Mouse (Mus musculus) heart, postnatal 0 days (tissue): Measurements from ENCODE around the gene Lcn8. TPM values are rescaled to one million over a fixed set of nuclear protein-coding genes. Genes with fewer than 3 reads are reported as not detected.

Experiments
- ATAC-seq: fragments of 200-750 bp; cut with Nextera tagmentation; 2 replicates; pipeline ENCODE4 v1.8.0; 2017; ENCODE audit warnings: low read depth, moderate number of reproducible peaks, moderate library complexity; ENCODE audit not compliant: insufficient read depth
- DNase-seq: peaks from one replicate; pipeline ENCODE4 v3.0.0-alpha.2; 2016; ENCODE audit warnings: low spot score
- H3K27ac ChIP-seq: fragments of 300-500 bp; sonication (generic); 2 replicates; pipeline ENCODE4 v1.5.1; 2014; ENCODE audit warnings: low read depth, mild to moderate bottlenecking
- H3K27me3 ChIP-seq: fragments of 300-500 bp; sonication (generic); 2 replicates; pipeline ENCODE4 v1.6.1; 2014; ENCODE audit warnings: low read length, mixed read lengths; ENCODE audit not compliant: control insufficient read depth, insufficient read depth
- H3K36me3 ChIP-seq: fragments of 300-500 bp; sonication (generic); replicated peaks from 2 replicates; pipeline ENCODE4 v1.6.1; 2014; ENCODE audit warnings: low read length, mixed read lengths; ENCODE audit not compliant: control insufficient read depth, insufficient read depth
- H3K4me1 ChIP-seq: fragments of 300-500 bp; sonication (generic); 2 replicates; pipeline ENCODE4 v1.6.1; 2014; ENCODE audit warnings: antibody characterized with exemption; ENCODE audit not compliant: control insufficient read depth, insufficient read depth
- H3K4me2 ChIP-seq: fragments of 300-500 bp; sonication (generic); 2 replicates; pipeline ENCODE4 v1.6.1; 2014; ENCODE audit warnings: low read depth, mild to moderate bottlenecking, low read length, moderate library complexity
- H3K4me3 ChIP-seq: fragments of 300-500 bp; sonication (generic); 2 replicates; pipeline ENCODE4 v1.5.1; 2014; ENCODE audit warnings: low read depth, low read length
- H3K9ac ChIP-seq: fragments of 300-500 bp; sonication (generic); replicated peaks from 2 replicates; pipeline ENCODE4 v1.6.1; 2014; ENCODE audit warnings: low read depth, low read length, mixed read lengths
- H3K9me3 ChIP-seq: fragments of 300-500 bp; sonication (generic); replicated peaks from 2 replicates; pipeline ENCODE4 v1.6.1; 2016; ENCODE audit warnings: low read length; ENCODE audit not compliant: control insufficient read depth
- CTCF ChIP-seq: IDR thresholded peaks from 2 replicates; pipeline ENCODE4 v1.5.1; 2016; ENCODE audit warnings: antibody characterized with exemption, control low read depth, low read depth
- EP300 ChIP-seq: IDR thresholded peaks from 2 replicates; pipeline ENCODE4 v1.6.1; 2016; ENCODE audit warnings: antibody characterized with exemption, low read depth
- WGBS: fragments of 180-500 bp; shearing (Covaris S2); extraction: QIAGEN DNeasy Blood & Tissue Kit; methylation state at CpG from one replicate; pipeline ENCODE4 v1.1.7; 2014; 5-methylcytosine and 5-hydroxymethylcytosine counted together
- polyA plus RNA-seq: library from polyadenylated mRNA; unstranded; fragments of >200 nt; fragmentation: Nextera tagmentation; extraction: Ambion mirVana; gene quantifications from 2 replicates; pipeline ENCODE4 v1.2.1, GENCODE M21; 2015
- total RNA-seq: library from RNA; depleted of rRNA; stranded (reverse); fragments of >200 nt; gene quantifications from 2 replicates; pipeline ENCODE4 v1.2.3, GENCODE M21; 2014; ENCODE audit warnings: low replicate concordance; rRNA removed

The Lcn8 gene
- not detected in 2 replicates for total RNA-seq
- not detected in 2 replicates for polyA plus RNA-seq

DNA sequence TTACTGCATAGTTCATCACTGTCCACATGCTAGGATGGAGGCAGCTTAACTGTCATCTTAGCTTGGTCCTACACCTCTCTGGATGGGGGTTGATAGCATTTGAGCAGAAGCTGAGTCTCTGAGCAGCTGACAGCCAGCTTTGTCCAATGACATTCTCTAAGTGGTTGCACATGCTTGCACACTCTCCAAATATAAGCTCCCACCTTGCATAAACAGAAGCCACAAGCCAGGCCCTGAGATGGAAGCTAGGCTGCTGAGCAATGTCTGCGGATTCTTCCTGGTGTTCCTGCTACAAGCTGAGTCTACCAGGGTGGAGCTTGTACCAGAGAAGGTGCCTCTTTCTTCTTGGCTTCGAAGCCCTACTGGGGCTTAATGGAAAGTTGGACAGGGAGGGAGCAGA is at the start of gene Lcn8:
TSS of gene Lcn8 (plus strand) at position 219 of the 400 bp plus-strand sequence.
- 70% methylated on average over 2 of the region's 2 CpGs for WGBS
- Histone ChIP-seq H3K27me3 (no peaks in the 10 kb centered on the region), H3K9me3 (no peaks in the 10 kb centered on the region), H3K4me3 (no peak within 1 kb of the TSS), H3K36me3 (no peaks in the 10 kb centered on the region), H3K4me2 (no peak within 1 kb of the TSS), H3K27ac (no peak within 1 kb of the TSS), H3K9ac (no peak within 1 kb of the TSS), H3K4me1 (no peaks in the 10 kb centered on the region)
- no peak for ATAC-seq
- TF ChIP-seq CTCF (no peak), EP300 (no peak)
- DNase-seq, result no peak

DNA sequence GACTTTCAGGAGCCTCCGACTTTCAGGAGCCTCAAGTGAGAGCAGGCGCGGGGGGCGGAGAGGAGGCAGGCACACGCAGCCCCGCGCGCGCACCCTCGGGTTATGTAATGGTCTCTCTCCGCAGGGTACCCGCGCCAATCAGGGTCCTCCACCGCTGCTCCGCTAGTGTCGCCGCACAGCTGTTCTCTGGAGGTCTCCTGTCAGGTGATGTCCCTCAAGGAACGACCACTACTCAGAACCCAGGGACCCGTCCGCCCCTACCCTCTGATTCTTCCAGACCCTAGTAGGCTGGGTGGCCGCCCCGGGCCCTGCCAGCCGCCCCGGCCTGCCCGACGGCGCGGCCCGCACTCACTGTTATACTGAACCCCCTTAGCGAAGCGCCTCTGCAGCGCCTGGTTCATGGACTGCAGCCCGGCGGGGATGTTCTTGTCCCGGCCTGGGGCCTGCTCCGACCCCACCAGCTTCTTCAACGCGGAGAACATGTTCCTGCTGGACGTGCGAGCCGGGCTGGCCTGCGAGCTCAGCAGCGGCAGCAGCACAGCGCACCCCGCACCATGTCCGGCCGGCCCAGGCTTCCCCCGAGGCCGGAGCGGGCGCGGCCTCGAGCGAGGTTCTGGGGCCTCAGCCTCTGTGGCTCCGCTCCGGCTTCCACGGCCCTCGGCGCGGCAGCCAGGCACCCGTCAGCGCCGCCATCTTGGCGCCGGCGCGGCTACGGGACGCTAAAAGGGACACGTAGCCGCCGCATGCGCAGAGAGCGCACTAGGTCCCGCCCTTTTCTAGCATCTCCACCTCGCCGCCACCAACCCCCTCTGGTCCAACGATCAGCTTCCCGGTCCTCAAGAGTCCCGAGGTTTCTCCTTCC is 44.9 kb upstream of the Lcn8 start, which contains the start of gene Rabl6:
TSS of gene Rabl6 (minus strand) at position 761 of the 862 bp plus-strand sequence.
- Histone ChIP-seq H3K27me3 (no peaks in the 10 kb centered on the region), H3K4me1 (peaks cover 12% of the 10 kb centered on the region), H3K36me3 (peaks cover 8% of the 10 kb centered on the region; the same call in 1 of the 2 replicates), H3K9ac (peak within 1 kb of the TSS; percentile 87), H3K4me2 (peak within 1 kb of the TSS; percentile 90), H3K9me3 (no peaks in the 10 kb centered on the region), H3K27ac (peak within 1 kb of the TSS; percentile 86), H3K4me3 (peak within 1 kb of the TSS; percentile 93)
- ATAC-seq (peak; percentile 90), DNase-seq (peak; percentile 78)
- TF ChIP-seq EP300 (no peak), CTCF (no peak)
- under 1% methylated on average over 74 of the region's 80 CpGs for WGBS

DNA sequence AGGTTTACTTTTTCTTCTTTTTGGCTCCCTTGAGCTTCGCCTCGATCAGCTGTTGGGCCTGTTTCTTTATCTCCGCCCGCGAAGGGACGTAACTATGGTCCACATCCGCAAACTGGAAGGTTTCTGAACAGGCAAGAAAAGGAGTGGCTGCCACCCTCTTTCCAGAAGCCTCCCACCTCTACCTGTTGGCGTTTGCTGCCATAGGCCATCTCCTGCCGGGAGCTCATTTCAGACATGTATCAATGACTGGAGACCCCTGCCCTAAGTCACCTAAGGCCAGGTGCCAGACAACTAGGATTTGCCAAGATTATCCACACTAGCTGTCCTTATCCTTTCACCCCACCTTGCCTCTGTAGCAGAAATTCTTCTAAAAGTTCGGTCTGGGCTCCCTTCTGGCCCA is 44.2 kb upstream of the Lcn8 start:
- no peak for TF ChIP-seq CTCF
- TF ChIP-seq EP300, result no peak
- Histone ChIP-seq H3K27me3 (no peaks in the 10 kb centered on the region), H3K36me3 (0 out of 2 replicates have a peak, but pooled peaks cover 1% of the 10 kb centered on the region), H3K27ac (no peak overlapping the region), H3K9ac (no peak overlapping the region), H3K4me2 (peak overlapping the region; percentile 90), H3K9me3 (no peaks in the 10 kb centered on the region), H3K4me3 (peak overlapping the region; percentile 93; the same call in 1 of the 2 replicates), H3K4me1 (peaks cover 12% of the 10 kb centered on the region)
- DNase-seq (no peak), ATAC-seq (peak; percentile 9; the same call in 1 of the 2 replicates)
- WGBS, result 64% methylated on average over 10 of the region's 10 CpGs

- Histone ChIP-seq H3K4me3 (peak overlapping the region; percentile 18; the same call in 1 of the 2 replicates), H3K4me2 (no peak overlapping the region), H3K36me3 (no peaks in the 10 kb centered on the region; the same call in 1 of the 2 replicates), H3K9me3 (no peaks in the 10 kb centered on the region), H3K9ac (no peak overlapping the region), H3K27me3 (peaks cover 44% of the 10 kb centered on the region), H3K4me1 (peaks cover 3% of the 10 kb centered on the region; the same call in 1 of the 2 replicates), H3K27ac (no peak overlapping the region)
- DNase-seq (no peak), ATAC-seq (no peak)
- 14% methylated on average over 22 of the region's 22 CpGs for WGBS
- TF ChIP-seq CTCF (no peak), EP300 (no peak)
Observed at GRCm38 (mm10) chr2:25616398-25616797, 36.5 kb upstream of the Lcn8 start.

GRCm38 (mm10) chr2:25617578-25617977 is 35.3 kb upstream of the Lcn8 start, which contains the start of gene Ccdc183:
Ccdc183 (minus strand) TSS chr2:25617678.
- Histone ChIP-seq H3K27me3 (peaks cover 44% of the 10 kb centered on the region), H3K27ac (no peak within 1 kb of the TSS), H3K4me1 (peaks cover 4% of the 10 kb centered on the region; the same call in 1 of the 2 replicates), H3K9me3 (no peaks in the 10 kb centered on the region), H3K36me3 (no peaks in the 10 kb centered on the region; the same call in 1 of the 2 replicates), H3K4me2 (no peak within 1 kb of the TSS), H3K4me3 (no peak within 1 kb of the TSS), H3K9ac (no peak within 1 kb of the TSS)
- 74% methylated on average over 3 of the region's 3 CpGs for WGBS
- DNase-seq, result no peak
- no peak for TF ChIP-seq EP300
- TF ChIP-seq CTCF, result no peak
- no peak for ATAC-seq
